Comparison of ENCODE assay signal across 20 mouse cellular contexts in the genomic region with DNA sequence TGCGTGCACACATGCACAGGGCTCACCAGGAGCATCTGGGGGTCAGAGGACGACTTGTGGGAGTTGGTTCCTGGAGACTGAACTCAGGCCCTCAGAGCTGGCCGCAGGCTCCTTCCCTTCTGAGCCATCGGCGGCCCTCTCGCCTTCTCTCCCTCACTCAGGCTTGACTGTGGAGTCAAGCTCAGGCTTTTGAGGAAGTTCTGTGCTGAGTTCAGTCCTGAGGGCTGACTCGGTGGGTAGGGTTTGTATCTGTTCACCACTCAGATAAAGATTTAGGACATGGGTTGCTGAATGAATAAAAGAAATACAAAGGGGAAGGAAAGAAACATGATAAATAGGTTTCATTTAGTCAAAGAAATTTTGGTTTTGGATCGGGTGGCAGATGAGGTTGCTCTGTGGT. TPM values are rescaled to one million over a fixed set of nuclear protein-coding genes. Genes with fewer than 3 reads are reported as not detected.
DNase-seq lines count a peak whose midpoint lies in the region; ATAC-seq and TF ChIP-seq lines count a peak whose summit lies in the region.
"Had no signal": no experiment of that assay in that cellular context is flagged by ENCODE, and none has a peak within 500 bp of the region (broad histone marks: within the 10 kb centered on the region; RNA-seq: fewer than 3 reads in every experiment).

No protein-coding gene starts in this region.

- no peak overlapping the region for H3K4me2 ChIP-seq in heart, embryonic 11.5 days
- H3K4me2 ChIP-seq in liver, embryonic 11.5 days: peak overlapping the region; percentile 39
- no peak overlapping the region for H3K4me2 ChIP-seq in forebrain, embryonic 16.5 days (ENCODE audit: low read length)
- no peak overlapping the region for H3K4me2 ChIP-seq in hindbrain, embryonic 14.5 days (replicated peaks)
- H3K4me2 ChIP-seq: forebrain, embryonic 13.5 days; hindbrain, embryonic 15.5 days; intestine, embryonic 15.5 days; midbrain, embryonic 15.5 days had no signal

- no peak for TF ChIP-seq POLR2A in heart, adult 2 months (IDR thresholded peaks at IDR 0.05; ENCODE audit: insufficient read depth, low read depth, low read length)
- no peak for TF ChIP-seq POLR2A in MEL (IDR thresholded peaks at IDR 0.05; ENCODE audit: control insufficient read depth in 1 of 2, insufficient read depth in 1 of 2, low read depth in 1 of 2, low read length in 2 of 2, poor library complexity in 1 of 2)

- no peak overlapping the region for H3K4me3 ChIP-seq in heart, adult 2 months
- no peak overlapping the region for H3K4me3 ChIP-seq in heart, embryonic 11.5 days (ENCODE audit: low read depth, low read length)
- peak overlapping the region; percentile 33 to 41 for H3K4me3 ChIP-seq in MEL (ENCODE audit: control insufficient read depth in 1 of 2, insufficient read depth in 1 of 2, low read depth in 2 of 2, low read length in 2 of 2)
- H3K4me3 ChIP-seq in liver, embryonic 11.5 days (ENCODE audit: low read depth, low read length): no peak overlapping the region; the same call in 1 of the 2 replicates
- no peak overlapping the region for H3K4me3 ChIP-seq in forebrain, embryonic 16.5 days (replicated peaks; ENCODE audit: low read length)
- H3K4me3 ChIP-seq in hindbrain, embryonic 14.5 days (replicated peaks; ENCODE audit: low read length): no peak overlapping the region
- H3K4me3 ChIP-seq: forebrain, embryonic 13.5 days; hindbrain, embryonic 15.5 days; intestine, embryonic 15.5 days; midbrain, embryonic 15.5 days had no signal

- no peaks in the 10 kb centered on the region for H3K27me3 ChIP-seq in heart, adult 2 months (ENCODE audit: control insufficient read depth, insufficient read depth, low read length)
- H3K27me3 ChIP-seq in heart, embryonic 11.5 days (ENCODE audit: control insufficient read depth, insufficient read depth, low read length): no peaks in the 10 kb centered on the region
- no peaks in the 10 kb centered on the region for H3K27me3 ChIP-seq in MEL (ENCODE audit: control insufficient read depth in 1 of 2, insufficient read depth in 2 of 2, low read length in 2 of 2)
- H3K27me3 ChIP-seq in liver, embryonic 11.5 days (replicated peaks; ENCODE audit: control insufficient read depth, insufficient read depth, low read length): no peaks in the 10 kb centered on the region
- no peaks in the 10 kb centered on the region for H3K27me3 ChIP-seq in forebrain, embryonic 16.5 days (replicated peaks; ENCODE audit: control insufficient read depth, insufficient read depth, low read length)
- no peaks in the 10 kb centered on the region for H3K27me3 ChIP-seq in hindbrain, embryonic 14.5 days (ENCODE audit: control insufficient read depth, insufficient read depth, low read length)
- H3K27me3 ChIP-seq: forebrain, embryonic 13.5 days; hindbrain, embryonic 15.5 days; intestine, embryonic 15.5 days; midbrain, embryonic 15.5 days had no signal

- H3K27ac ChIP-seq in heart, adult 2 months: no peak overlapping the region; the same call in 1 of the 2 replicates
- no peak overlapping the region for H3K27ac ChIP-seq in heart, embryonic 11.5 days (ENCODE audit: low read depth, low read length)
- H3K27ac ChIP-seq in MEL (ENCODE audit: control insufficient read depth, low read depth, low read length): peak overlapping the region; percentile 66
- peak overlapping the region; percentile 50; the same call in 1 of the 2 replicates for H3K27ac ChIP-seq in liver, embryonic 11.5 days (ENCODE audit: low read depth, low read length)
- H3K27ac ChIP-seq in forebrain, embryonic 16.5 days (ENCODE audit: low read length): no peak overlapping the region
- H3K27ac ChIP-seq in hindbrain, embryonic 14.5 days: no peak overlapping the region
- H3K27ac ChIP-seq: forebrain, embryonic 13.5 days; hindbrain, embryonic 15.5 days; intestine, embryonic 15.5 days; midbrain, embryonic 15.5 days had no signal

- 23% methylated on average over 8 of the region's 8 CpGs for WGBS in heart, adult 2 months
- 63% methylated on average over 8 of the region's 8 CpGs for WGBS in heart, embryonic 11.5 days (ENCODE audit: insufficient replicate concordance)
- WGBS in liver, embryonic 11.5 days: 39% methylated on average over 8 of the region's 8 CpGs
- 86% methylated on average over 8 of the region's 8 CpGs for WGBS in forebrain, embryonic 16.5 days
- WGBS in hindbrain, embryonic 14.5 days: 84% methylated on average over 8 of the region's 8 CpGs

- TF ChIP-seq CTCF in heart, adult 2 months (IDR thresholded peaks at IDR 0.05): no peak
- no peak for TF ChIP-seq CTCF in MEL (IDR thresholded peaks at IDR 0.05 in 2 of 3, conservative IDR thresholded peaks at IDR 0.05 in 1 of 3; ENCODE audit: control insufficient read depth in 1 of 3, insufficient read depth in 1 of 3, low read depth in 2 of 3, low read length in 3 of 3, poor library complexity in 1 of 3, severe bottlenecking in 1 of 3)

- no peaks in the 10 kb centered on the region for H3K9me3 ChIP-seq in heart, embryonic 11.5 days (replicated peaks; ENCODE audit: control insufficient read depth, low read length)
- H3K9me3 ChIP-seq in MEL (replicated peaks; ENCODE audit: insufficient read depth, low read length): no peaks in the 10 kb centered on the region
- no peaks in the 10 kb centered on the region for H3K9me3 ChIP-seq in liver, embryonic 11.5 days (ENCODE audit: control insufficient read depth, low read length)
- H3K9me3 ChIP-seq in forebrain, embryonic 16.5 days (ENCODE audit: control insufficient read depth, low read length): no peaks in the 10 kb centered on the region
- no peaks in the 10 kb centered on the region for H3K9me3 ChIP-seq in hindbrain, embryonic 14.5 days (ENCODE audit: control insufficient read depth, low read length)
- H3K9me3 ChIP-seq: forebrain, embryonic 13.5 days; hindbrain, embryonic 15.5 days; intestine, embryonic 15.5 days; midbrain, embryonic 15.5 days had no signal

- intact Hi-C loops in heart, adult 2 months (cut with DNase I): no loop called here

- ATAC-seq in heart, embryonic 11.5 days (replicated peaks; ENCODE audit: insufficient number of reproducible peaks, low FRiP score, low TSS enrichment): no peak
- no peak for ATAC-seq in liver, embryonic 11.5 days (replicated peaks; ENCODE audit: low FRiP score)
- ATAC-seq in megakaryocyte, adult 5-6 weeks (ENCODE audit: poor library complexity, severe bottlenecking): peak; percentile 71
- no peak for ATAC-seq in forebrain, embryonic 16.5 days
- no peak for ATAC-seq in hindbrain, embryonic 14.5 days (ENCODE audit: low FRiP score)
- ATAC-seq: CD4-positive, CD25-positive, alpha-beta regulatory T cell, adult 4 months; forebrain, embryonic 13.5 days; intestine, embryonic 15.5 days; midbrain, embryonic 15.5 days had no signal

- peak overlapping the region; percentile 28; the same call in 1 of the 2 replicates for H3K9ac ChIP-seq in heart, adult 2 months (ENCODE audit: low read depth, low read length)
- H3K9ac ChIP-seq in heart, embryonic 11.5 days (ENCODE audit: low read depth, low read length): no peak overlapping the region
- peak overlapping the region; percentile 46 for H3K9ac ChIP-seq in MEL (ENCODE audit: control insufficient read depth, low read depth, low read length, poor library complexity, severe bottlenecking)
- H3K9ac ChIP-seq in liver, embryonic 11.5 days (ENCODE audit: low read depth, low read length): peak overlapping the region; percentile 49; the same call in 1 of the 2 replicates
- no peak overlapping the region for H3K9ac ChIP-seq in forebrain, embryonic 16.5 days (replicated peaks; ENCODE audit: low read depth, low read length)
- H3K9ac ChIP-seq in hindbrain, embryonic 14.5 days: no peak overlapping the region
- H3K9ac ChIP-seq: forebrain, embryonic 13.5 days; hindbrain, embryonic 15.5 days; intestine, embryonic 15.5 days; midbrain, embryonic 15.5 days had no signal

- H3K4me1 ChIP-seq in heart, adult 2 months (ENCODE audit: control insufficient read depth, insufficient read depth, low read length): peaks cover 17% of the 10 kb centered on the region
- peaks cover 40% of the 10 kb centered on the region for H3K4me1 ChIP-seq in heart, embryonic 11.5 days (ENCODE audit: control insufficient read depth, insufficient read depth, low read length)
- peaks cover 26 to 39% of the 10 kb centered on the region in 2 experiments for H3K4me1 ChIP-seq in MEL (ENCODE audit: control insufficient read depth in 1 of 2, insufficient read depth in 2 of 2, low read length in 2 of 2)
- H3K4me1 ChIP-seq in liver, embryonic 11.5 days (replicated peaks; ENCODE audit: control insufficient read depth, insufficient read depth, low read length): peaks cover 54% of the 10 kb centered on the region
- peaks cover 15% of the 10 kb centered on the region for H3K4me1 ChIP-seq in forebrain, embryonic 16.5 days (replicated peaks; ENCODE audit: control insufficient read depth, insufficient read depth, low read length)
- peaks cover 44% of the 10 kb centered on the region for H3K4me1 ChIP-seq in hindbrain, embryonic 14.5 days (replicated peaks; ENCODE audit: control insufficient read depth, insufficient read depth, low read length)

- H3K36me3 ChIP-seq in heart, adult 2 months (ENCODE audit: control insufficient read depth, insufficient read depth, low read length): peaks cover 26% of the 10 kb centered on the region
- H3K36me3 ChIP-seq in heart, embryonic 11.5 days (ENCODE audit: control insufficient read depth, insufficient read depth, low read length): no peaks in the 10 kb centered on the region; the same call in 1 of the 2 replicates
- H3K36me3 ChIP-seq in MEL (ENCODE audit: control insufficient read depth in 1 of 2, insufficient read depth in 2 of 2, low read length in 2 of 2): peaks cover 0 to 53% of the 10 kb centered on the region in 2 experiments; a peak in 2 of 4 replicates
- H3K36me3 ChIP-seq in liver, embryonic 11.5 days (ENCODE audit: control insufficient read depth, insufficient read depth, low read length): no peaks in the 10 kb centered on the region
- H3K36me3 ChIP-seq in forebrain, embryonic 16.5 days (ENCODE audit: control insufficient read depth, insufficient read depth): no peaks in the 10 kb centered on the region
- no peaks in the 10 kb centered on the region for H3K36me3 ChIP-seq in hindbrain, embryonic 14.5 days (replicated peaks; ENCODE audit: control insufficient read depth, insufficient read depth)
- H3K36me3 ChIP-seq: hindbrain, embryonic 15.5 days; intestine, embryonic 15.5 days; midbrain, embryonic 15.5 days had no signal

- no peak for DNase-seq in heart, adult 2 months
- peak; percentile 94 for DNase-seq in MEL (ENCODE audit: low read depth, low spot score)
- DNase-seq in liver, embryonic 11.5 days (ENCODE audit: low spot score): no peak
- DNase-seq in hindbrain, embryonic 14.5 days (ENCODE audit: low spot score): no peak
- DNase-seq in kidney, postnatal 4 days: no peak
- DNase-seq: adrenal gland, adult 8-10 months; cerebellum, adult 8-10 months; gastrocnemius, postnatal 36 days; heart, postnatal 14 days; kidney, postnatal 36 days; retina, postnatal 1 day; thymus, adult 2 months had no signal

- peaks cover 7% of the 10 kb centered on the region for H3K79me2 ChIP-seq in heart, adult 2 months (replicated peaks; ENCODE audit: control insufficient read depth, insufficient read depth, low read length)
- H3K79me2 ChIP-seq in MEL (ENCODE audit: control insufficient read depth, insufficient read depth, low read length, poor library complexity): peaks cover 17% of the 10 kb centered on the region

- no peak for TF ChIP-seq RAD21 in MEL (IDR thresholded peaks at IDR 0.05; ENCODE audit: low read depth, low read length)

- TF ChIP-seq EP300 in heart, adult 2 months (IDR thresholded peaks at IDR 0.05; ENCODE audit: insufficient read depth, low read depth, low read length): no peak
- TF ChIP-seq EP300 in MEL (IDR thresholded peaks at IDR 0.05; ENCODE audit: low read depth in 1 of 2, low read length in 2 of 2): peak; percentile 21 to 68; a peak in 2 of 4 replicates

RNA-seq across cellular contexts. Expression of a gene that starts 25.4 kb away (rescaled TPM):
- total RNA-seq in heart, adult 2 months (2021): 10 to 100 TPM; 10.4 to 11.4 TPM
- 11.9 and 12.6 TPM in 2 replicates for polyA plus RNA-seq in heart, adult 2 months (2012; rRNA removed)
- polyA plus RNA-seq in heart, embryonic 11.5 days (2014; fragmentation: Nextera tagmentation; extraction: Ambion mirVana): 22.4 and 26.9 TPM in 2 replicates
- 2.4 and 2.5 TPM in 2 replicates for total RNA-seq in MEL (2012; rRNA removed)
- polyA plus RNA-seq in MEL (2012; ENCODE audit: insufficient read depth in 1 of 2, insufficient read length in 2 of 2, low read depth in 1 of 2, low replicate concordance in 2 of 2, missing spikeins in 1 of 2): 1 to 10 TPM in 1 of 2 experiments, not detected in 1; 8.1 TPM
- 13.9 and 17.3 TPM in 2 replicates for polyA plus RNA-seq in liver, embryonic 11.5 days (2014; fragmentation: Nextera tagmentation; extraction: Ambion mirVana)
- 24.0 and 28.2 TPM in 2 replicates for total RNA-seq in megakaryocyte, adult 5-6 weeks (2015)
- total RNA-seq in megakaryocyte, adult 5-6 weeks (2017): 8.5 and 9.1 TPM in 2 replicates
- polyA plus RNA-seq in forebrain, embryonic 16.5 days (2015; fragmentation: Nextera tagmentation; extraction: Ambion mirVana): 18.8 and 21.1 TPM in 2 replicates
- polyA plus RNA-seq in hindbrain, embryonic 14.5 days (2014; fragmentation: Nextera tagmentation; extraction: Ambion mirVana): 28.7 and 31.0 TPM in 2 replicates

RNA-seq across cellular contexts. Expression of a gene that starts 39.7 kb away (rescaled TPM):
- total RNA-seq in heart, adult 2 months (2021): 10 to 100 TPM; 25.0 to 28.2 TPM
- 34.9 and 42.4 TPM in 2 replicates for polyA plus RNA-seq in heart, adult 2 months (2012; rRNA removed)
- polyA plus RNA-seq in heart, embryonic 11.5 days (2014; fragmentation: Nextera tagmentation; extraction: Ambion mirVana): 25.6 and 27.0 TPM in 2 replicates
- total RNA-seq in MEL (2012; rRNA removed): 39.6 and 43.5 TPM in 2 replicates
- 10 to 100 TPM in 1 of 2 experiments, not detected in 1; 38.4 TPM for polyA plus RNA-seq in MEL (2012; ENCODE audit: insufficient read depth in 1 of 2, insufficient read length in 2 of 2, low read depth in 1 of 2, low replicate concordance in 2 of 2, missing spikeins in 1 of 2)
- polyA plus RNA-seq in liver, embryonic 11.5 days (2014; fragmentation: Nextera tagmentation; extraction: Ambion mirVana): 39.0 and 40.8 TPM in 2 replicates
- total RNA-seq in megakaryocyte, adult 5-6 weeks (2015): 14.1 and 19.2 TPM in 2 replicates
- 20.9 and 22.1 TPM in 2 replicates for total RNA-seq in megakaryocyte, adult 5-6 weeks (2017)
- 34.2 and 34.3 TPM in 2 replicates for polyA plus RNA-seq in forebrain, embryonic 16.5 days (2015; fragmentation: Nextera tagmentation; extraction: Ambion mirVana)
- 30.3 and 32.6 TPM in 2 replicates for polyA plus RNA-seq in hindbrain, embryonic 14.5 days (2014; fragmentation: Nextera tagmentation; extraction: Ambion mirVana)

RNA-seq across cellular contexts. Expression of a gene that starts 45.5 kb away (rescaled TPM):
- 1 to 10 TPM; 3.7 to 6.0 TPM for total RNA-seq in heart, adult 2 months (2021)
- 11.2 and 13.4 TPM in 2 replicates for polyA plus RNA-seq in heart, adult 2 months (2012; rRNA removed)
- polyA plus RNA-seq in heart, embryonic 11.5 days (2014; fragmentation: Nextera tagmentation; extraction: Ambion mirVana): 34.2 and 38.4 TPM in 2 replicates
- total RNA-seq in MEL (2012; rRNA removed): 21.0 and 42.0 TPM in 2 replicates
- 10 to 100 TPM in 1 of 2 experiments, not detected in 1; 34.4 TPM for polyA plus RNA-seq in MEL (2012; ENCODE audit: insufficient read depth in 1 of 2, insufficient read length in 2 of 2, low read depth in 1 of 2, low replicate concordance in 2 of 2, missing spikeins in 1 of 2)
- polyA plus RNA-seq in liver, embryonic 11.5 days (2014; fragmentation: Nextera tagmentation; extraction: Ambion mirVana): 53.8 and 57.6 TPM in 2 replicates
- 1.3 TPM in 2 replicates for total RNA-seq in megakaryocyte, adult 5-6 weeks (2015)
- total RNA-seq in megakaryocyte, adult 5-6 weeks (2017): 0.51 and 2.2 TPM in 2 replicates
- 122 and 124 TPM in 2 replicates for polyA plus RNA-seq in forebrain, embryonic 16.5 days (2015; fragmentation: Nextera tagmentation; extraction: Ambion mirVana)
- 57.2 and 63.5 TPM in 2 replicates for polyA plus RNA-seq in hindbrain, embryonic 14.5 days (2014; fragmentation: Nextera tagmentation; extraction: Ambion mirVana)

RNA-seq across cellular contexts. Expression of a gene that starts 56.6 kb away (rescaled TPM):
- total RNA-seq in heart, adult 2 months (2021): 1 to 10 TPM; 1.6 to 2.5 TPM
- polyA plus RNA-seq in heart, adult 2 months (2012; rRNA removed): 7.0 and 7.6 TPM in 2 replicates
- 9.9 and 10.6 TPM in 2 replicates for polyA plus RNA-seq in heart, embryonic 11.5 days (2014; fragmentation: Nextera tagmentation; extraction: Ambion mirVana)
- 6.0 and 7.5 TPM in 2 replicates for total RNA-seq in MEL (2012; rRNA removed)
- 10 to 100 TPM in 1 of 2 experiments, not detected in 1; 10.1 TPM for polyA plus RNA-seq in MEL (2012; ENCODE audit: insufficient read depth in 1 of 2, insufficient read length in 2 of 2, low read depth in 1 of 2, low replicate concordance in 2 of 2, missing spikeins in 1 of 2)
- polyA plus RNA-seq in liver, embryonic 11.5 days (2014; fragmentation: Nextera tagmentation; extraction: Ambion mirVana): 13.1 and 14.3 TPM in 2 replicates
- total RNA-seq in megakaryocyte, adult 5-6 weeks (2015): 2.4 and 8.6 TPM in 2 replicates
- 2.1 and 6.9 TPM in 2 replicates for total RNA-seq in megakaryocyte, adult 5-6 weeks (2017)
- polyA plus RNA-seq in forebrain, embryonic 16.5 days (2015; fragmentation: Nextera tagmentation; extraction: Ambion mirVana): 5.1 and 6.0 TPM in 2 replicates
- 4.6 and 6.0 TPM in 2 replicates for polyA plus RNA-seq in hindbrain, embryonic 14.5 days (2014; fragmentation: Nextera tagmentation; extraction: Ambion mirVana)

RNA-seq across cellular contexts. Expression of a gene that starts 56.6 kb away (rescaled TPM):
- total RNA-seq in heart, adult 2 months (2021): 1 to 10 TPM; 5.4 to 5.7 TPM
- polyA plus RNA-seq in heart, adult 2 months (2012; rRNA removed): 15.7 and 17.3 TPM in 2 replicates
- 16.1 and 16.3 TPM in 2 replicates for polyA plus RNA-seq in heart, embryonic 11.5 days (2014; fragmentation: Nextera tagmentation; extraction: Ambion mirVana)
- total RNA-seq in MEL (2012; rRNA removed): 16.2 and 28.3 TPM in 2 replicates
- polyA plus RNA-seq in MEL (2012; ENCODE audit: insufficient read depth in 1 of 2, insufficient read length in 2 of 2, low read depth in 1 of 2, low replicate concordance in 2 of 2, missing spikeins in 1 of 2): 10 to 100 TPM in 1 of 2 experiments, not detected in 1; 23.3 TPM
- 52.5 and 57.5 TPM in 2 replicates for polyA plus RNA-seq in liver, embryonic 11.5 days (2014; fragmentation: Nextera tagmentation; extraction: Ambion mirVana)
- total RNA-seq in megakaryocyte, adult 5-6 weeks (2015): 0.76 and 2.8 TPM in 2 replicates
- total RNA-seq in megakaryocyte, adult 5-6 weeks (2017): 1.0 and 1.3 TPM in 2 replicates
- polyA plus RNA-seq in forebrain, embryonic 16.5 days (2015; fragmentation: Nextera tagmentation; extraction: Ambion mirVana): 5.4 and 6.5 TPM in 2 replicates
- polyA plus RNA-seq in hindbrain, embryonic 14.5 days (2014; fragmentation: Nextera tagmentation; extraction: Ambion mirVana): 13.4 and 16.6 TPM in 2 replicates

Comparison
In these comparisons a context has a peak if more than half of its experiments do, and no peak if none do; other contexts are left out.
1. H3K9ac ChIP-seq: peak in heart, adult 2 months (single experiment), MEL (single experiment) and liver, embryonic 11.5 days (single experiment); none in heart, embryonic 11.5 days (single experiment), forebrain, embryonic 16.5 days (single experiment) and hindbrain, embryonic 14.5 days (single experiment).
2. H3K27ac ChIP-seq: peak in MEL (single experiment) and liver, embryonic 11.5 days (single experiment); none in heart, adult 2 months (single experiment), heart, embryonic 11.5 days (single experiment), forebrain, embryonic 16.5 days (single experiment) and hindbrain, embryonic 14.5 days (single experiment).
3. H3K4me3 ChIP-seq: peak in MEL (2 of 2); none in heart, adult 2 months (single experiment), heart, embryonic 11.5 days (single experiment), liver, embryonic 11.5 days (single experiment), forebrain, embryonic 16.5 days (single experiment) and hindbrain, embryonic 14.5 days (single experiment).